Mouse (Mus musculus) Muller cell, postnatal 12 days (primary cell): ENCODE results near the gene Gsta3.
A peak's percentile ranks its signal among the peaks of the same experiment; 100 is the strongest.
"Not testable (repeated sequence)": the region's sequence is repeated elsewhere in the genome, so short reads cannot be mapped to it uniquely, and the experiment has no call there.

ENCODE experiments used
- DNase-seq: peaks from one replicate; pipeline ENCODE4 v3.0.0-alpha.2; 2015; ENCODE audit errors: inconsistent ontology term

The Gsta3 gene

GRCm38 (mm10) chr1:21253303-21253650, 12.9 kb downstream of the Gsta3 start:
- DNase-seq, result no peak

- no peak for DNase-seq
These were observed 13.5 kb downstream of the Gsta3 start for GRCm38 (mm10) chr1:21253856-21254255.

- no peak for DNase-seq
These were observed 15.4 kb downstream of the Gsta3 start for GRCm38 (mm10) chr1:21255625-21256345.

GRCm38 (mm10) chr1:21256391-21256790, 16.0 kb downstream of the Gsta3 start:
- no peak for DNase-seq

GRCm38 (mm10) chr1:21256871-21257270, 16.5 kb downstream of the Gsta3 start:
- no peak for DNase-seq

GRCm38 (mm10) chr1:21259981-21260380, 19.6 kb downstream of the Gsta3 start:
- DNase-seq, result not testable (repeated sequence)

- DNase-seq, result no peak
These were observed 22.0 kb downstream of the Gsta3 start for GRCm38 (mm10) chr1:21262401-21262800.

- no peak for DNase-seq
These were observed 23.6 kb downstream of the Gsta3 start for GRCm38 (mm10) chr1:21263986-21264385.

GRCm38 (mm10) chr1:21264747-21265146, 24.4 kb downstream of the Gsta3 start:
- no peak for DNase-seq

GRCm38 (mm10) chr1:21266766-21267165, 26.4 kb downstream of the Gsta3 start:
- no peak for DNase-seq

- not testable (repeated sequence) for DNase-seq
These were observed 27.1 kb downstream of the Gsta3 start for GRCm38 (mm10) chr1:21267466-21267865.

- peak; percentile 71 for DNase-seq
These were observed 31.1 kb downstream of the Gsta3 start for GRCm38 (mm10) chr1:21271343-21272055.

- DNase-seq, result peak; percentile 25
These were observed 31.7 kb downstream of the Gsta3 start for GRCm38 (mm10) chr1:21272056-21272431.

GRCm38 (mm10) chr1:21273091-21273490, 32.7 kb downstream of the Gsta3 start:
- no peak for DNase-seq

GRCm38 (mm10) chr1:21274437-21275040, 34.1 kb downstream of the Gsta3 start:
- peak; percentile 46 for DNase-seq

GRCm38 (mm10) chr1:21275366-21275765, 35.0 kb downstream of the Gsta3 start:
- not testable (repeated sequence) for DNase-seq

- not testable (repeated sequence) for DNase-seq
These were observed 35.8 kb downstream of the Gsta3 start for GRCm38 (mm10) chr1:21276158-21276557.

- DNase-seq, result no peak
These were observed 39.9 kb downstream of the Gsta3 start for GRCm38 (mm10) chr1:21280306-21280705.

GRCm38 (mm10) chr1:21284644-21285043, 44.3 kb downstream of the Gsta3 start:
- DNase-seq, result not testable (repeated sequence)

- no peak for DNase-seq
These were observed 51.0 kb downstream of the Gsta3 start for GRCm38 (mm10) chr1:21291394-21291793.

GRCm38 (mm10) chr1:21292590-21292989, 52.2 kb downstream of the Gsta3 start:
- DNase-seq, result no peak

- DNase-seq, result peak; percentile 65
These were observed 55.8 kb downstream of the Gsta3 start for GRCm38 (mm10) chr1:21296169-21296568.

- DNase-seq, result no peak
These were observed 57.7 kb downstream of the Gsta3 start for GRCm38 (mm10) chr1:21298114-21298513.
